8 mouse cellular contexts compared by ENCODE assay signal in the genomic region with DNA sequence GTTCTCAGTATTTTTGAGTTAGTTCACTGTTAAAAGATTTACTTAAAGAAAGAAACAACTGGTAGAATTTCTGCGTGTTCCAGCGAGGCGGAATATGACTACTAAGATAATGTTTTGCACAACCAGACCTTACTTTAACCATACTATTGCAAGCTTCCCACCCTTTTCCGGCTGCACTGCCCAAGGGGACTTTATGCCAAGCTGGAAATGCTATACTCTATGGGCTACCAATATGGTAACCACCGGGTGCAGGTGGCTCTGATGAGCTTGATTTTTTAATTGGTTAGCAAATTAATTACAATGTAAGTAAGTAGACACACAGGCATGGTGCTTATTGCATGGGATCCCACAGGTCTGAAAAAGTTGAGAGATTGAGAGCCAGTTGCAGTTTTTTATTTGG. TPM values are rescaled to one million over a fixed set of nuclear protein-coding genes. Genes with fewer than 3 reads are reported as not detected.
DNase-seq lines count a peak whose midpoint lies in the region; ATAC-seq and TF ChIP-seq lines count a peak whose summit lies in the region.

No protein-coding gene starts in this region.

- WGBS in kidney, embryonic 15.5 days: 65% methylated on average over 5 of the region's 5 CpGs
- WGBS in kidney, adult 2 months: 64% methylated on average over 5 of the region's 5 CpGs
- WGBS in embryonic facial prominence, embryonic 11.5 days: 71% methylated on average over 5 of the region's 5 CpGs
- 69% methylated on average over 5 of the region's 5 CpGs for WGBS in intestine, embryonic 15.5 days

- no peaks in the 10 kb centered on the region for H3K9me3 ChIP-seq in kidney, embryonic 15.5 days (replicated peaks)
- no peaks in the 10 kb centered on the region for H3K9me3 ChIP-seq in embryonic facial prominence, embryonic 11.5 days (replicated peaks; ENCODE audit: control insufficient read depth, low read length)
- no peaks in the 10 kb centered on the region for H3K9me3 ChIP-seq in intestine, embryonic 15.5 days

- no peaks in the 10 kb centered on the region for H3K27me3 ChIP-seq in kidney, embryonic 15.5 days
- no peaks in the 10 kb centered on the region for H3K27me3 ChIP-seq in kidney, adult 2 months (replicated peaks; ENCODE audit: control insufficient read depth, insufficient read depth, low read length)
- no peaks in the 10 kb centered on the region for H3K27me3 ChIP-seq in embryonic facial prominence, embryonic 11.5 days (ENCODE audit: control insufficient read depth, insufficient read depth, low read length)
- no peaks in the 10 kb centered on the region for H3K27me3 ChIP-seq in intestine, embryonic 15.5 days (replicated peaks)

- ATAC-seq in kidney, embryonic 15.5 days (replicated peaks; ENCODE audit: low FRiP score): no peak
- ATAC-seq in embryonic facial prominence, embryonic 11.5 days (replicated peaks; ENCODE audit: insufficient number of reproducible peaks, low FRiP score, low TSS enrichment, low read depth): no peak
- ATAC-seq in intestine, embryonic 15.5 days: no peak

- peak overlapping the region; percentile 79 for H3K4me2 ChIP-seq in kidney, embryonic 15.5 days
- peak overlapping the region; percentile 5; the same call in 1 of the 2 replicates for H3K4me2 ChIP-seq in embryonic facial prominence, embryonic 11.5 days (ENCODE audit: low read depth, low read length)
- peak overlapping the region; percentile 83 for H3K4me2 ChIP-seq in intestine, embryonic 15.5 days (replicated peaks)

- H3K4me1 ChIP-seq in kidney, embryonic 15.5 days: peaks cover 7% of the 10 kb centered on the region; the same call in 1 of the 2 replicates
- H3K4me1 ChIP-seq in kidney, adult 2 months (ENCODE audit: control insufficient read depth, insufficient read depth, low read length): no peaks in the 10 kb centered on the region
- no peaks in the 10 kb centered on the region for H3K4me1 ChIP-seq in embryonic facial prominence, embryonic 11.5 days (ENCODE audit: control insufficient read depth, insufficient read depth, low read length)
- H3K4me1 ChIP-seq in intestine, embryonic 15.5 days (replicated peaks): peaks cover 4% of the 10 kb centered on the region; the same call in 1 of the 2 replicates

- H3K9ac ChIP-seq in kidney, embryonic 15.5 days: 0 out of 2 replicates have a peak overlapping the region, but pooled peaks have one; percentile 93
- no peak overlapping the region; the same call in 1 of the 2 replicates for H3K9ac ChIP-seq in embryonic facial prominence, embryonic 11.5 days (replicated peaks; ENCODE audit: low read length)
- no peak overlapping the region for H3K9ac ChIP-seq in intestine, embryonic 15.5 days

- TF ChIP-seq CTCF in kidney, adult 2 months (conservative IDR thresholded peaks at IDR 0.05; ENCODE audit: insufficient read depth, insufficient read length, low read depth, low read length): no peak

- no peak for DNase-seq in kidney, adult 2 months
- DNase-seq in embryonic facial prominence, embryonic 11.5 days (ENCODE audit: low spot score): no peak
- DNase-seq in naive thymus-derived CD4-positive, alpha-beta T cell, adult 2 months (ENCODE audit: low read depth): peak; percentile 14
- DNase-seq in retina, postnatal 1 day: no peak
- DNase-seq in frontal cortex, postnatal 10 days (ENCODE audit: low spot score in 2 of 2): no peak
- DNase-seq in cerebellum, postnatal 25 days: no peak

- H3K4me3 ChIP-seq in kidney, embryonic 15.5 days (replicated peaks): peak overlapping the region; percentile 85
- no peak overlapping the region for H3K4me3 ChIP-seq in kidney, adult 2 months (ENCODE audit: insufficient read depth, low read depth, low read length)
- H3K4me3 ChIP-seq in embryonic facial prominence, embryonic 11.5 days (ENCODE audit: low read depth, low read length): peak overlapping the region; percentile 15
- peak overlapping the region; percentile 81 for H3K4me3 ChIP-seq in intestine, embryonic 15.5 days (replicated peaks)

- TF ChIP-seq POLR2A in kidney, adult 2 months (IDR thresholded peaks at IDR 0.05; ENCODE audit: low read depth, low read length): no peak

- peak overlapping the region; percentile 92; the same call in 1 of the 2 replicates for H3K27ac ChIP-seq in kidney, embryonic 15.5 days
- no peak overlapping the region for H3K27ac ChIP-seq in kidney, adult 2 months (ENCODE audit: insufficient read depth, low read depth, low read length)
- H3K27ac ChIP-seq in embryonic facial prominence, embryonic 11.5 days (replicated peaks; ENCODE audit: low read depth, low read length): no peak overlapping the region
- H3K27ac ChIP-seq in intestine, embryonic 15.5 days: no peak overlapping the region

- no peaks in the 10 kb centered on the region for H3K36me3 ChIP-seq in kidney, embryonic 15.5 days
- H3K36me3 ChIP-seq in kidney, adult 2 months (ENCODE audit: control insufficient read depth, insufficient read depth, low read length): no peaks in the 10 kb centered on the region
- H3K36me3 ChIP-seq in embryonic facial prominence, embryonic 11.5 days (replicated peaks; ENCODE audit: control insufficient read depth, insufficient read depth, low read depth, low read length): no peaks in the 10 kb centered on the region
- no peaks in the 10 kb centered on the region for H3K36me3 ChIP-seq in intestine, embryonic 15.5 days

RNA-seq across cellular contexts. Expression of gene Supt3, which starts 1.2 kb away (rescaled TPM):
- 22.4 and 23.0 TPM in 2 replicates for polyA plus RNA-seq in kidney, embryonic 15.5 days (2015; fragmentation: Nextera tagmentation; extraction: Ambion mirVana)
- 5.5 and 6.4 TPM in 2 replicates for polyA plus RNA-seq in kidney, adult 2 months (2012; rRNA removed)
- 32.1 and 33.2 TPM in 2 replicates for polyA plus RNA-seq in embryonic facial prominence, embryonic 11.5 days (2014; fragmentation: Nextera tagmentation; extraction: Ambion mirVana)
- polyA plus RNA-seq in intestine, embryonic 15.5 days (2015; fragmentation: Nextera tagmentation; extraction: Ambion mirVana): 17.6 and 18.6 TPM in 2 replicates

RNA-seq across cellular contexts. Expression of gene Runx2, which starts 36.5 kb away (rescaled TPM):
- polyA plus RNA-seq in kidney, embryonic 15.5 days (2015; fragmentation: Nextera tagmentation; extraction: Ambion mirVana): 1.3 and 3.2 TPM in 2 replicates
- 1.0 and 1.7 TPM in 2 replicates for polyA plus RNA-seq in kidney, adult 2 months (2012; rRNA removed)
- polyA plus RNA-seq in embryonic facial prominence, embryonic 11.5 days (2014; fragmentation: Nextera tagmentation; extraction: Ambion mirVana): 9.1 and 10.1 TPM in 2 replicates
- 0.68 and 1.2 TPM in 2 replicates for polyA plus RNA-seq in intestine, embryonic 15.5 days (2015; fragmentation: Nextera tagmentation; extraction: Ambion mirVana)

Comparison
In these comparisons a context has a peak if more than half of its experiments do, and no peak if none do; other contexts are left out.
1. H3K4me2 ChIP-seq: peak in every context shown above with its lines; median percentile 83 in intestine, embryonic 15.5 days; 79 in kidney, embryonic 15.5 days; 5 in embryonic facial prominence, embryonic 11.5 days.